In genomic region chr13:36497346-36497745, GRCm38 (mm10) we compare ENCODE assay signal across 10 mouse cellular contexts.
DNase-seq lines count a peak whose midpoint lies in the region; ATAC-seq and TF ChIP-seq lines count a peak whose summit lies in the region.
"Had no signal": no experiment of that assay in that cellular context is flagged by ENCODE, and none has a peak within 500 bp of the region (broad histone marks: within the 10 kb centered on the region; RNA-seq: fewer than 3 reads in every experiment).

No protein-coding gene starts in this region.

- H3K36me3 ChIP-seq in heart, adult 2 months (ENCODE audit: control insufficient read depth, insufficient read depth, low read length), result peaks cover 2% of the 10 kb centered on the region; the same call in 1 of the 2 replicates
- no peaks in the 10 kb centered on the region for H3K36me3 ChIP-seq in heart, embryonic 10.5 days
- H3K36me3 ChIP-seq in lung, embryonic 15.5 days, result no peaks in the 10 kb centered on the region
- H3K36me3 ChIP-seq in forebrain, embryonic 13.5 days (ENCODE audit: poor library complexity, severe bottlenecking), result no peaks in the 10 kb centered on the region

- H3K9ac ChIP-seq in heart, adult 2 months (ENCODE audit: low read depth, low read length), result no peak overlapping the region
- no peak overlapping the region for H3K9ac ChIP-seq in lung, embryonic 15.5 days
- no peak overlapping the region for H3K9ac ChIP-seq in forebrain, embryonic 13.5 days

- DNase-seq in heart, adult 2 months, result peak; percentile 66 to 69
- no peak for DNase-seq in heart, embryonic 10.5 days (ENCODE audit: low spot score)
- peak; percentile 15 to 17 for DNase-seq in adrenal gland, postnatal 4 days (ENCODE audit: low spot score in 2 of 2)
- peak; percentile 22 to 74 for DNase-seq in gastrocnemius, postnatal 36 days
- no peak for DNase-seq in neural tube, embryonic 10.5 days (ENCODE audit: extremely low spot score, low spot score)
- no peak for DNase-seq in layer of hippocampus, adult 2 months (ENCODE audit: low spot score in 2 of 2)
- DNase-seq: layer of hippocampus, adult 9-11 months had no signal

- no peaks in the 10 kb centered on the region for H3K9me3 ChIP-seq in heart, embryonic 10.5 days
- H3K9me3 ChIP-seq in lung, embryonic 15.5 days, result 0 out of 2 replicates have a peak, but pooled peaks cover 3% of the 10 kb centered on the region
- H3K9me3 ChIP-seq in forebrain, embryonic 13.5 days (replicated peaks), result no peaks in the 10 kb centered on the region

- intact Hi-C loops in heart, adult 2 months (cut with DNase I), result no loop called here
- intact Hi-C loops in gastrocnemius, postnatal 36 days (cut with DNase I), result no loop called here

- no peak overlapping the region for H3K4me3 ChIP-seq in heart, adult 2 months
- H3K4me3 ChIP-seq in heart, embryonic 10.5 days, result no peak overlapping the region
- H3K4me3 ChIP-seq in lung, embryonic 15.5 days, result no peak overlapping the region
- H3K4me3 ChIP-seq in layer of hippocampus, adult 2 months, result no peak overlapping the region
- no peak overlapping the region for H3K4me3 ChIP-seq in forebrain, embryonic 13.5 days

- no peak overlapping the region for H3K4me2 ChIP-seq in lung, embryonic 15.5 days
- H3K4me2 ChIP-seq in forebrain, embryonic 13.5 days, result no peak overlapping the region
- H3K4me2 ChIP-seq: midbrain, embryonic 11.5 days had no signal

- no peak for TF ChIP-seq POLR2A in heart, adult 2 months (IDR thresholded peaks at IDR 0.05; ENCODE audit: insufficient read depth, low read depth, low read length)

- TF ChIP-seq EP300 in heart, adult 2 months (IDR thresholded peaks at IDR 0.05; ENCODE audit: insufficient read depth, low read depth, low read length), result no peak

- peaks cover 3% of the 10 kb centered on the region; the same call in 1 of the 2 replicates for H3K4me1 ChIP-seq in heart, adult 2 months (ENCODE audit: control insufficient read depth, insufficient read depth, low read length)
- H3K4me1 ChIP-seq in heart, embryonic 10.5 days, result no peaks in the 10 kb centered on the region
- 0 out of 2 replicates have a peak, but pooled peaks cover 5% of the 10 kb centered on the region for H3K4me1 ChIP-seq in lung, embryonic 15.5 days
- peaks cover 19% of the 10 kb centered on the region for H3K4me1 ChIP-seq in forebrain, embryonic 13.5 days

- no peaks in the 10 kb centered on the region for H3K79me2 ChIP-seq in heart, adult 2 months (replicated peaks; ENCODE audit: control insufficient read depth, insufficient read depth, low read length)

- peak overlapping the region; percentile 38; the same call in 1 of the 2 replicates for H3K27ac ChIP-seq in heart, adult 2 months
- H3K27ac ChIP-seq in heart, embryonic 10.5 days, result no peak overlapping the region
- H3K27ac ChIP-seq in lung, embryonic 15.5 days, result peak overlapping the region; percentile 30; the same call in 1 of the 2 replicates
- no peak overlapping the region for H3K27ac ChIP-seq in layer of hippocampus, adult 2 months
- H3K27ac ChIP-seq in forebrain, embryonic 13.5 days, result no peak overlapping the region

- ATAC-seq in lung, embryonic 15.5 days (ENCODE audit: borderline replicate concordance, extremely low read depth, low FRiP score, low TSS enrichment), result peak; percentile 77; the same call in 1 of the 2 replicates
- no peak for ATAC-seq in forebrain, embryonic 13.5 days

- 33% methylated on average over 4 of the region's 4 CpGs for whole genome bisulfite sequencing in heart, adult 2 months
- 75% methylated on average over 4 of the region's 4 CpGs for WGBS in heart, embryonic 10.5 days
- 50% methylated on average over 4 of the region's 4 CpGs for WGBS in lung, embryonic 15.5 days
- 80% methylated on average over 4 of the region's 4 CpGs for WGBS in forebrain, embryonic 13.5 days

- no peaks in the 10 kb centered on the region for H3K27me3 ChIP-seq in heart, adult 2 months (ENCODE audit: control insufficient read depth, insufficient read depth, low read length)
- no peaks in the 10 kb centered on the region for H3K27me3 ChIP-seq in heart, embryonic 10.5 days (ENCODE audit: insufficient read depth, poor library complexity, severe bottlenecking)
- no peaks in the 10 kb centered on the region for H3K27me3 ChIP-seq in lung, embryonic 15.5 days
- H3K27me3 ChIP-seq in forebrain, embryonic 13.5 days, result no peaks in the 10 kb centered on the region

- TF ChIP-seq CTCF in heart, adult 2 months (IDR thresholded peaks at IDR 0.05), result no peak
- TF ChIP-seq CTCF in layer of hippocampus, adult 2 months (conservative IDR thresholded peaks at IDR 0.05), result no peak

Comparison
In these comparisons a context has a peak if more than half of its experiments do, and no peak if none do; other contexts are left out.
1. DNase-seq: peak in heart, adult 2 months (2 of 2), adrenal gland, postnatal 4 days (2 of 2) and gastrocnemius, postnatal 36 days (2 of 2); none in heart, embryonic 10.5 days (single experiment), neural tube, embryonic 10.5 days (single experiment) and layer of hippocampus, adult 2 months (0 of 2).
2. H3K27ac ChIP-seq: peak in heart, adult 2 months (single experiment) and lung, embryonic 15.5 days (single experiment); none in heart, embryonic 10.5 days (single experiment), layer of hippocampus, adult 2 months (single experiment) and forebrain, embryonic 13.5 days (single experiment).